Mouse (Mus musculus): ENCODE results near the gene Zc2hc1c.

DNA sequence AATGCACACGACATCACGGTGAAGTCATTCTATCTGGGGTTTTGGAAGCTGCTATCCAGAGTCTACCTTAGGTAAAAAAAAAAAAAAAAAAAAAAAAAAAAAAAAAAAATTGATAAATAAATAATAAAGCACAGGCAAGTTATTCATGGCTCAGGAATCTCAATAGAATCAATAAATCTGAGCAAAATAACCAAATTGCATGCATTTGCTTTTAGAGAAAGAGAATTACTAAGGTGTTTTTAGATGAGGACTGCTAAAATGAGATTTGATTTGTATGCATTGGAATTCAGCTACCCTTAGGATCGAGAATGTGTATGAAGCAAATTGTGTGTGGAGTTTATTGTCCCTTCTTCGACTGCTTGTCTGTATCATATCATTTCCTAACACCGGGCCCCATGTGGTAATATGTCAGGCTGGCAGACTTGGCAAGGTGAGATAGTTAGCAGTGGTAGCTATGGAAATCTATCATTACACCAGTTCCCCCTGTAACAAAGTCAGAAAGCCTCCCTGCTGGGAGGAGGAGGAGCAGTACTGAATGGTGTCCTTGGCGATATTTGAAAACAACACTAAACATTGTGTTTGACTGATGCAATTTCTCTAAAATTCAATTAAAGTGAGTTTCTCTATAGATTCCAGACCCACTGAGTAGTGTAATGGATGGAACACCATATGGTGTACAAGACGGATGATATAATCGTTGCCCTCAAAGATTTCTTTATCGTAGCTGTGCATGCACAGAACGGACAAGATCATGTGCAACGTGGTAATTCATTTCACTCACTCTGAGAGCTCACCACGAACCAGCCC, 7.3 kb upstream of the Zc2hc1c start:
- TF ChIP-seq POLR2A (IDR thresholded peaks at IDR 0.05; ENCODE audit: extremely low read depth, insufficient read depth, low read length) (no peak), CTCF (IDR thresholded peaks at IDR 0.05; ENCODE audit: extremely low read depth, insufficient read depth, low read length) (no peak)
